Mouse (Mus musculus): ENCODE results near the gene Smarca2.

Gene Smarca2

DNA sequence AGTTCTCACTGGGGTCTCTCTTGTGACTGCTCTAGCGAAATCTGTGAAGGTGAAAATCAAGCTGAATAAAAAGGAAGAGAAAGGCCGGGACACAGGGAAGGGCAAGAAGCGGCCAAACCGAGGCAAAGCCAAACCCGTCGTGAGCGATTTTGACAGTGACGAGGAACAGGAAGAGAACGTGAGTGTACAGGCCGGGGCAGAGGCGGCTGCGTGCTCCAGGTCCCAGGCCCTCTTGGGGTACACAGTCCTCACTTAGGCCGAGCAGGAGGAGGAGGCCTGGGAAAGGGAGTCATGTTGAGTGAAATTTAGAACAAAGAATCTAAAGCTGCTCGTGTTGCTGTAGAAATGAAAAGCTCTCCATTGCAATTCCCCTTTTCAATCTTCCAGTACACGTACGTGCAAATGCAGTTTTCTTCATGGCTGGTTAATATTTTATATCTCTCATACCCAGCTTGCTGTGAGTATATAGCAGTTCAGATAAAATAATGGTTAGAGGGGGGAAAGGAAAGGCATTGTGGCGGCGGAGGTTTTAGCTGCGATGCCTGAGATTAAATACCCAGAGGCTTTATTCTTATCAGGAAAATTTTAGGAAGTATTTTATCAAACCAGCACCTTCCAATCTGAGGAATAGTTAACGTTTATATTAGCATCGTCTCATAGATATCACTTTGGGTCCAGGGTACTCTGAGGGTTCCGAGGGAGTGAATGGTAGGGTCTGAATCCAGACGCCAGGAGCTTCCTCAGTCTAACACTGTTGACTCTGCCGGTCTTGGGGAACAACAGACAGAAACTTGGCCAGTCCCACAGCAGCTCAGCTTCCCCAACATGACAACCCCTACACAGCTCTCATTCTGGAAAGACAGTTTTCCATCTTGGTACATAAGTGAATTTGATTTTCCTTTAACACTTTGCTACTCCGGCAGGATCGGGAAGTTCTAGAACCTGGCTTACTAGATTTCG lies 171.5 kb downstream of the Smarca2 start:
- DNase-seq (ENCODE audit: low read depth) = no peak

DNA sequence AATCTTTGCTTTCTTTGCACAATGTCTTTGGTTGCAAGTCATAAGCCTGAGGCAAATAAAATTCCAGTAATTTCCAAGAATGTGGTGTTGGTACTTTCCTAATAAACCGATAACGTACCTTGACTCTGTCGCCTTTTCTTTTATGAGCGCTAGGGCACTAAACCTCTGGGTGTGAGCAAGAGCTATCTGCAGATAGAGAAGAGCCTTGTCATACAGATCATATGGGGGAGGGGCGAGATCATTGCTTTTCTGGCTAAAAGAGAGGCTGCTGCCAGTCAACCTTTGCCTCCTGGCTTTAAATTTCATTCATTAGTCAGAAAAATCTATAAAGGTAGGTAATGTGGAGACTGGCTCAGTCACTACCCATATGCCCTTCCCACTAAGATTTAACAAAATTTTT lies 173.3 kb downstream of the Smarca2 start:
- no peak for DNase-seq (ENCODE audit: low read depth)

DNA sequence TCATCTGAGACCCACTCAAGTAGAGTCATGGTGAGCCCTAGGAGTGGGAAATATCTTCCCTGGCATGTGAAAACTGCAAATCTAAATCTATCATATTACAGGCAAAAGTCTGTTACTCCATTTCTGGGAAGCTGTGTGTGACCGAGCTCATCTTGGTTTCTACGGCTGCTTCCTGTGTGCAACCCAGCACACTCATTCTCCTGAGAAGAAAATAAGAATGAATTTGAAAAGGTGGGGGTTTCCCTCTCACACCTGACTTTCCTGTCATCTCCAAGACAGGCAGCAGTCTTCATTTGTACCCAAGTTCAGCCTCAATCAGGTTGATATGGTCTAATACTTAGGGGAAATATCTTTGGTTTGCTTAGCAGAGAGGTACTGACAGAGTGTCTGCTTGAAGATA lies 176.4 kb downstream of the Smarca2 start:
- DNase-seq (ENCODE audit: low read depth) = no peak

DNA sequence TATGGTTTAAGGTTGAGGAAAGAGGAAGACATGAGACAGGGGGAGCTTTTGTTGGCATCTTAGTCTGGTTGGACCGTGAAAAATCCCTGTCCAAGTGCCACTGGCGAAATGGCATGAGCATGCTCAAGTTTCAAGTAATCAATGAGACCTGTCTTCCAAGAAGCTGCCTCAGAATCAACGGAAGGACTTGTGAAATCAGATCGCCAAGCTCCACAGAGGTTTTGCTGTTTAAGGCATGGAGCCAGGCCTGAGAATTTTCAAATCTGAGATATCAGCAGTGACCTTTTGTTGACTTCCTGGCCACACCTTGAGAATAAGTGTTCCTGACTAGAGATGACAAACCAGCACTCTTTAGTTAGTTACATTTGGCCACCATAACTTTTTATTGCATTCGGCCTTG lies 183.6 kb downstream of the Smarca2 start:
- DNase-seq (ENCODE audit: low read depth) = peak; percentile 44

DNA sequence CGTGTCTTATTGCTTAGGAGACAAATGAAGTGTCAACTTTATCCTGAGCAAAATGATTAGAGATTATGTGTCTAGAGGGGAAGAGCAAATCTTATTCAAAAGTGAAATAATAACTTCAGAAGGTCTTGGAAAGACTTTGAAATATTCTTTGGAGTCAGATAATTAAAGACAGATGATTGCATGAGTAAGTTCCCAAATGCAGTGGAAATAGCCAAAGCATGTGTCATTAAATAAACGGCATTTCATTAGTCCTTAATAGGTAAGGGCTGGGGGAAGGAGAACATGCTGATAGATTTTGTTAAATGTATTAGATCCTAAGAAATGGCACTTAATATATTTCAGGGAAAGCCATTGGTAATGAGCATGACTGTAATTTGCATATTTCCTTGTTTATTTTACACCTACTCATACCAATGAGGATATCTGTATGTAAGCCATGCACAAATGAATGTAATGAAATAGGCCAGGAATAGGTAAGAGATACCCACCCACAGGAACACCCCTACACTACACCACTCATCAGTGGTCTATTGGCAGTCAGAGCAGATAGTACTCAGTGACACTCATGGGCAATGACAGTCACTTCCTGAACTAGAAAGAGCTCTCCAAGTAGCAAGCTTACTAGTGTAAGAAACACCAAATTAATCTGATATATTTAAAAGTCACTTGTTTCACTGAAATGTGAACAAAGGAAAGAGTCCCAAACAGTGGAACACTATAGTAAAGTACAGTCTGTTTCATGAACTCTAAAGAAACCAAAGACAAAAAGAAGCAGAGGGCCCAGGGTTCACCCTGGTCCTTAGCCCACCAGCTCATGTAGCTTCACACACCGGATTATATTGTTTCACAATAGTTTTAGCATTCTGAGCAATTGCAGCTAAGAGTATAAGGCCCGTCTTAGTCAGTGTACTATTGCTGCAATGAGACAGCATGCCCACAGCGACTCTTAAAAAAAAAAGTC lies 185.8 kb downstream of the Smarca2 start:
- peak; percentile 12 for DNase-seq (ENCODE audit: low read depth)

DNA sequence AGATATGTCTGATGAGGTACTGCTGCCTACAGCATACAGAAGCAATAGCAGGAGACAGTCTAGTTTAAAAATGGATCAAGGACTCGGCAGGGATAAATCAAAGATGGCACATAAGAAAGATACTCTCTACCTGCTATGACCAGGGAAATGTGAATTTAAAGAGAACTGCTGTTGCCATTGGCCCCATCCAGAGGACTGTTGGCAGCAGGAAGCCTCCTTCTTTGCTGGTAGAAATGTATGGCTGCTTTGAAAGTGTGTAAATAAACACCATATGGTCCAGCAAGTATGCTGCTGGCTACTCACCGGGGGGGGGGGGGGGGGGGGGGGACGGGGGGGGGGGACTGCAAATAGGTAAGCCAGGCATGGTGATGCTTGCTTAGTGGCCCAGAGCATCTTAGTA lies 189.5 kb downstream of the Smarca2 start:
- no peak for DNase-seq (ENCODE audit: low read depth)

DNA sequence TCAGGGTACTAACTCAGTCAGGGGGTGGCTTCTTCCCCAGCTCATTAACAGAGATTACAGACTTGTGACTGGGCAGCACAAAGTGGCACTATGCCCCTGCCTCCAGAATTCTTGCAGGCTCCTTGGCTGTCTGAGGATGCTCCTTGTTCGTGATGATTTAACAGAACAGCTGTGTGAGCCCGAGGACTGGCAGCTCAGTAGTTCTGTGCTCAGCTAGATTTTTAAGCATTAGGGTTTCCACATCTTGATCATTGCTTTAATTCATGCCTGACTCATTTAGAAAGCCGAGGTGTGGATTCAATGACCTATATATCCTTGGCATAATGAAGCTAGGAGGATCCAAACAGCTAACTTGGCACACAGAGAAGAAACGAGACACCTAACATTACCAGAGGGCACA lies 191.2 kb downstream of the Smarca2 start:
- no peak for DNase-seq (ENCODE audit: low read depth)

DNA sequence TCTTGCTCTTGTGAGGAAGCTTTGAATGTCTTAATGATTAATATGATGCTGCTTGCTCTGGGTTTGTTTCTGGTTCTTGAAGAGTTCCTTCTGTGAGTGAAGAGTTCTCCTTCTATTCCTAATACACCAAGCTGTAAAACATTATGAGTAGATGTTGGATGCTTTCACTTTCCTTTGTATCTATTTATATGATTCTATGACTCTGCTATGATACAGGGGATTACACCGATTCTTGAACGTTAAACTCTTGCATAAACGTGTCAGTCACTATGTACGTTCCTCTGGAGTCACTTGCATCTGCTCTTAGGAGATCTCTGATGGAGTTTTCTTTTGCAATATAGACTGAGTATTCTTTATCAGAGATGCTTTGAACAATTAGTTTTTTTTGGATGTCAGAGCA lies 199.6 kb downstream of the Smarca2 start:
- no peak for DNase-seq (ENCODE audit: low read depth)

DNA sequence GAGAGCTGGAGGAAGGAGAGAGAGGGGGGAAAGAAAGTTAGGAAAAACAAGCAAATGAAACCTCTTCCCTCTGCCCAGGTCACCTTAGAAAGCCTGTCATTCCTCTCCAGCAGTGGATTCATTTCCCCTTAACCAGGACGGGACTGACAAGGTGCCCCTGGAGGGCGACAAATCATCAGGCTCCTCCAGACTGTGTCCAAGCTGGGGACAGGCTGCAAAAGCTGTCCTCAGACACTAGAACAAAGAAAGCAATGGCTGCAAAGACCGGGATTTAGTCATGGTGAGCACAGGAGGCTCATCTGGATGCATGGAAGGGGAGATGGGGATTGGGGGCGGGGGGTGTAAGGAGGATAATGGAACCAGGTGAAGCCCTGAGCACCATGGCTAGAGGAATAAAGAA lies 209.8 kb downstream of the Smarca2 start:
- DNase-seq (ENCODE audit: low read depth) = no peak

DNA sequence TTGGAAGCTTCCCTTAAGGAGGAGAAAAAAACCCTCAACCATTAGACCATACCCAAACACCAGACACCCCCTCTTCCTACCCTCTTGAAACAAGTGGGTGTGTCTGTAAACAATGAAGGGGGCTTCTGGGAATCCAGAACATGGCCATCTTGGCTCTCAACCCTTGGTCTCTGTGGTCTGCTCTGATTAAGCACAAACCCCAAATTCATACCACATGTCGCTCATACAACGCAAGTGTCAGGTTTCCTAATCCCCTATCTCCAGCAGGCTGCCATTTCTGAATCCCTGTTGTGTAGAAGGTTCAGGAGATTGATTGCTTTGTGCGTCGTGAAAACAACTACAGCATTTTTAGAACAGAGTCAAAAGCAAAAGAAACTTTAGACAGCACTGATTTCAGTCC lies 213.1 kb downstream of the Smarca2 start:
- DNase-seq (ENCODE audit: low read depth) = no peak

Data from fibroblast of lung, adult 2 months (primary cell).